Mouse (Mus musculus): Measurements from ENCODE around the gene Rhebl1.

DNA sequence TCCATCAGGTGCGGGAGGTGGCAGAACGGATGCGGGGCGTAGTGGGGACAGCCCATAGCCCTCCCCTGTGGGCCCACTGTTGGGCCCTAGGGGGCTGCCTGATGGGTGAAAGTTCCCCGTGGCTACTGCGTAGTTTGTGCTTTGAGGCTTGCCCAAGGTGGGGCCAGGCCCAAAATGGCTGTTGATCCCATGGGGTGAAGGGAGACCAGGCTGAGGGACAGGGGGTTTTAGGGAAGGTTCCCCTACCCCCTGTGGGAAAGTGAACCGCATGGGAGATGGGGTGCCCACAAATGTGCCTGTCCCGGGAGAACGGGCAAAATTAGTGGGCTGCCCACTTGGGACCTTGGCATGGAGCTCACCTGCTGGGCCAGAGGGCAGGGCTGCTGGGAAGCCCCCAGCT, 42.3 kb downstream of the Rhebl1 start:
- TF ChIP-seq CTCF (IDR thresholded peaks at IDR 0.05; ENCODE audit: low read depth, low read length) (no peak), POLR2A (IDR thresholded peaks at IDR 0.05; ENCODE audit: extremely low read depth, insufficient read depth, low read length) (no peak)

All from liver, adult 2 months (tissue).